Mouse (Mus musculus) intestine, embryonic 15.5 days (tissue): ENCODE results near the gene Ctbp1. TPM values are rescaled to one million over a fixed set of nuclear protein-coding genes. Genes with fewer than 3 reads are reported as not detected.
A peak's percentile ranks its signal among the peaks of the same experiment; 100 is the strongest.

Source experiments
- ATAC-seq: fragments of 200-750 bp; cut with Nextera tagmentation; 2 replicates; pipeline ENCODE4 v1.8.0; 2017; ENCODE audit warnings: moderate TSS enrichment, moderate library complexity
- H3K27ac ChIP-seq: fragments of 300-500 bp; sonication (generic); 2 replicates; pipeline ENCODE4 v1.5.1; 2015; ENCODE audit warnings: mild to moderate bottlenecking, inconsistent platforms
- H3K27me3 ChIP-seq: fragments of 300-500 bp; sonication (generic); replicated peaks from 2 replicates; pipeline ENCODE4 v1.6.1; 2015; ENCODE audit warnings: inconsistent platforms
- H3K36me3 ChIP-seq: fragments of 300-500 bp; sonication (generic); 2 replicates; pipeline ENCODE4 v1.6.1; 2015; ENCODE audit warnings: inconsistent platforms
- H3K4me1 ChIP-seq: fragments of 300-500 bp; sonication (generic); replicated peaks from 2 replicates; pipeline ENCODE4 v1.6.1; 2015; ENCODE audit warnings: inconsistent platforms
- H3K4me2 ChIP-seq: fragments of 300-500 bp; sonication (generic); replicated peaks from 2 replicates; pipeline ENCODE4 v1.6.1; 2015; ENCODE audit warnings: mild to moderate bottlenecking, inconsistent platforms
- H3K4me3 ChIP-seq: fragments of 300-500 bp; sonication (generic); replicated peaks from 2 replicates; pipeline ENCODE4 v1.5.1; 2015; ENCODE audit warnings: inconsistent platforms
- H3K9ac ChIP-seq: fragments of 300-500 bp; sonication (generic); 2 replicates; pipeline ENCODE4 v1.6.1; 2015; ENCODE audit warnings: inconsistent platforms
- H3K9me3 ChIP-seq: fragments of 300-500 bp; sonication (generic); 2 replicates; pipeline ENCODE4 v1.6.1; 2016; ENCODE audit warnings: inconsistent platforms
- WGBS: fragments of 180-500 bp; shearing (Covaris S2); methylation state at CpG from one replicate; pipeline ENCODE4 v1.1.7; 2015; 5-methylcytosine and 5-hydroxymethylcytosine counted together
- polyA plus RNA-seq: library from polyadenylated mRNA; unstranded; fragments of >200 nt; fragmentation: Nextera tagmentation; extraction: Ambion mirVana; gene quantifications from 2 replicates; pipeline ENCODE4 v1.2.1, GENCODE M21; 2015

Gene Ctbp1
- polyA plus RNA-seq, 1 experiment from 2014 or later, result 275 TPM

- under 1% methylated on average over 88 of the region's 97 CpGs for WGBS
- peaks cover 9% of the 10 kb centered on the region; the same call in 1 of the 2 replicates for H3K36me3 ChIP-seq
- peak overlapping the region; percentile 96 for H3K27ac ChIP-seq
- H3K4me1 ChIP-seq, result peaks cover 33% of the 10 kb centered on the region
- H3K9me3 ChIP-seq, result no peaks in the 10 kb centered on the region
- peak overlapping the region; percentile 89 for H3K9ac ChIP-seq
- peak overlapping the region; percentile 85 for H3K4me3 ChIP-seq
- H3K27me3 ChIP-seq, result no peaks in the 10 kb centered on the region
- peak; percentile 71 for ATAC-seq
- peak overlapping the region; percentile 80 for H3K4me2 ChIP-seq
Observed at GRCm38 (mm10) chr5:33274085-33274952, 475 bp downstream of the Ctbp1 start.

DNA sequence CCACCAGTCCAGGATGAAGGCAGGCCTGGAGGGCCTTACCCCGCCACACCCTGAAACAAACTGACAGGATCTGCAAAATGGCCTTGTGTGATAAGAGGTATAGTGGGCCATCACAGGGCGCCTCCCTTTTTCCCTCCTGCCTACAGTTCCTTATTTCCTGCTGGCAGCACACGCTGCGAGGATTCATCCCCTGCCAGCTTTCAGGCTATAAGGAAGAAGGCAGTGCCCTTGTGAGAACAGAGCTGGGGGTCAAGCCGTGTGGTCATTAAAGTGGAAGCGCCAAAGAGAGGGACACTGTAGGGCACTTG lies 1.1 kb downstream of the Ctbp1 start:
- no peaks in the 10 kb centered on the region for H3K27me3 ChIP-seq
- peak; percentile 42 for ATAC-seq
- peaks cover 33% of the 10 kb centered on the region for H3K4me1 ChIP-seq
- no peaks in the 10 kb centered on the region for H3K9me3 ChIP-seq
- peaks cover 15% of the 10 kb centered on the region for H3K36me3 ChIP-seq
- peak overlapping the region; percentile 89 for H3K27ac ChIP-seq
- peak overlapping the region; percentile 89 for H3K9ac ChIP-seq
- WGBS, result 8% methylated on average over 6 of the region's 6 CpGs
- peak overlapping the region; percentile 80 for H3K4me2 ChIP-seq
- peak overlapping the region; percentile 85 for H3K4me3 ChIP-seq

- Histone ChIP-seq H3K27me3 (no peaks in the 10 kb centered on the region), H3K4me3 (peak overlapping the region; percentile 85), H3K9me3 (no peaks in the 10 kb centered on the region), H3K9ac (peak overlapping the region; percentile 89), H3K4me1 (peaks cover 33% of the 10 kb centered on the region), H3K36me3 (peaks cover 21% of the 10 kb centered on the region), H3K27ac (peak overlapping the region; percentile 89), H3K4me2 (peak overlapping the region; percentile 80)
- ATAC-seq, result no peak
- WGBS, result 73% methylated on average over 7 of the region's 7 CpGs
Observed at GRCm38 (mm10) chr5:33272845-33273776, 1.7 kb downstream of the Ctbp1 start.

GRCm38 (mm10) chr5:33272146-33272545 lies 2.6 kb downstream of the Ctbp1 start:
- H3K4me1 ChIP-seq, result peaks cover 33% of the 10 kb centered on the region
- H3K9ac ChIP-seq, result no peak overlapping the region
- 80% methylated on average over 7 of the region's 7 CpGs for WGBS
- no peak overlapping the region for H3K27ac ChIP-seq
- H3K9me3 ChIP-seq, result no peaks in the 10 kb centered on the region
- H3K4me3 ChIP-seq, result no peak overlapping the region
- H3K4me2 ChIP-seq, result no peak overlapping the region
- H3K36me3 ChIP-seq, result peaks cover 31% of the 10 kb centered on the region
- ATAC-seq, result no peak
- H3K27me3 ChIP-seq, result no peaks in the 10 kb centered on the region

DNA sequence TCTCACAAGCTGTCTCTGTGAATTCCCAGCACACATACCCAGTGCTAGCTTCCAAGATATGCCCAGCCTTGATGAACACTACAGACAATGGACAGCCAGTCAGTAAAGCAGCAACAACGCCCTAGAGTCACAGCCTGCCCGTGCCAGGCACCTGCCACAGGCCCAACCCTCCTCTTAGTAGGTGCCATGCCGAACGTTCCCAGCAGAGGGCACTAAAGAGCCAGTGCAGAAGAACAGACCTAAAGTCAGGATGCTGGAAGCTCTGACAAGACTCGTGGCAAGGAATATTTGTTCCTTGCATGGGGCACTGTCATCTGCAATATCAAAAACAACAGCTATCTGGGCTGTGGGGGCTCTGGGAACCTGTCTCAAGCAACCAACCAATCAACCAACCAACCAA lies 4.2 kb downstream of the Ctbp1 start:
- H3K4me3 ChIP-seq, result no peak overlapping the region
- H3K36me3 ChIP-seq, result peaks cover 47% of the 10 kb centered on the region
- no peak for ATAC-seq
- no peak overlapping the region for H3K27ac ChIP-seq
- peaks cover 33% of the 10 kb centered on the region for H3K4me1 ChIP-seq
- H3K27me3 ChIP-seq, result no peaks in the 10 kb centered on the region
- no peak overlapping the region for H3K9ac ChIP-seq
- no peak overlapping the region for H3K4me2 ChIP-seq
- 11% methylated on average over 5 of the region's 5 CpGs for WGBS
- H3K9me3 ChIP-seq, result no peaks in the 10 kb centered on the region

DNA sequence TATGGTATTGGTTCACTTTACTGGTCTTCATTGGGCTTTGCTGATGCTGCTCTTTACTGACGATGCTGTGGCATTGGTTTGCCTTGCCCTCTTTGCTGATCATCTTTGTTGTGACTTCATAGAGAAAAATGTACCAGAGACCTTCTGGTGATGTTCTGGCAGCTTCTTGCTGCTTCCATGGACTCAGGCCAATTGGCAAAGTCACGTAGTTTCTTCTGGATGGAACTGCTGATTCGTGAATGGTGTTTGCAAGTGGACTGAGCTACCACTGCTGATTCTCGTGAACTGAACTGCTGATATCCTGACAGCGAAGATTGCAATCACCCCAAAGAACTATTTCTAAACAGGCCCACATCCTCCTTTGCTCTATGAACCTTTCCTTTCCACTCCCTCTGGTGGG lies 20.4 kb downstream of the Ctbp1 start:
- Histone ChIP-seq H3K9me3 (no peaks in the 10 kb centered on the region), H3K4me1 (no peaks in the 10 kb centered on the region), H3K4me2 (no peak overlapping the region), H3K36me3 (peaks cover 94% of the 10 kb centered on the region), H3K27ac (no peak overlapping the region), H3K4me3 (no peak overlapping the region), H3K9ac (no peak overlapping the region), H3K27me3 (no peaks in the 10 kb centered on the region)
- WGBS, result 87% methylated on average over 5 of the region's 5 CpGs
- ATAC-seq, result no peak

GRCm38 (mm10) chr5:33248186-33248585 lies 26.6 kb downstream of the Ctbp1 start:
- H3K36me3 ChIP-seq, result peaks cover 62% of the 10 kb centered on the region
- no peaks in the 10 kb centered on the region for H3K9me3 ChIP-seq
- no peak overlapping the region for H3K27ac ChIP-seq
- H3K9ac ChIP-seq, result no peak overlapping the region
- no peaks in the 10 kb centered on the region for H3K27me3 ChIP-seq
- WGBS, result 83% methylated on average over 12 of the region's 12 CpGs
- H3K4me1 ChIP-seq, result peaks cover 14% of the 10 kb centered on the region; the same call in 1 of the 2 replicates
- H3K4me3 ChIP-seq, result no peak overlapping the region
- no peak for ATAC-seq
- no peak overlapping the region for H3K4me2 ChIP-seq

DNA sequence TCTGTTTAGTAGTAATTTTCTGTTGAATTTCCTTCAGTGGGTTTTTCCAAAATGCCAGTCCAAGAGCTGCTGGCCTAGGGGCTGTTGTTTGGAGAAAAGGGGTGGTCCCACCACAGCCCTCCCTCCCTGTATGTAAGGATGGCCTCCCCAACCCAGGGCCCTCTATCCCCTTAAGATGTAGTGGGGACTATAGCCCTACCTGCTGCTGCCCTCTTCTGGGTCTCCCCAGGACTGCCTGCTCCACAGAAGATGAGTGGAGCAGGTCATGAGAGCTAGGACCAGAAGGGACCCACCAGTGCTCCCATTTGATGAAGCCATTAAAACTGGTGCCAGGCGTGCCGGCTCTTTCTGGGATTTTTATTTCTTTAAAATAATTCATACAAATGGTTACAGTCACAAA lies 27.4 kb downstream of the Ctbp1 start:
- Histone ChIP-seq H3K36me3 (peaks cover 56% of the 10 kb centered on the region), H3K4me3 (no peak overlapping the region), H3K27me3 (no peaks in the 10 kb centered on the region), H3K9me3 (no peaks in the 10 kb centered on the region), H3K27ac (no peak overlapping the region), H3K9ac (no peak overlapping the region), H3K4me1 (peaks cover 14% of the 10 kb centered on the region; the same call in 1 of the 2 replicates), H3K4me2 (no peak overlapping the region)
- ATAC-seq, result peak; percentile 42; the same call in 1 of the 2 replicates
- 94% methylated on average over 2 of the region's 2 CpGs for WGBS

DNA sequence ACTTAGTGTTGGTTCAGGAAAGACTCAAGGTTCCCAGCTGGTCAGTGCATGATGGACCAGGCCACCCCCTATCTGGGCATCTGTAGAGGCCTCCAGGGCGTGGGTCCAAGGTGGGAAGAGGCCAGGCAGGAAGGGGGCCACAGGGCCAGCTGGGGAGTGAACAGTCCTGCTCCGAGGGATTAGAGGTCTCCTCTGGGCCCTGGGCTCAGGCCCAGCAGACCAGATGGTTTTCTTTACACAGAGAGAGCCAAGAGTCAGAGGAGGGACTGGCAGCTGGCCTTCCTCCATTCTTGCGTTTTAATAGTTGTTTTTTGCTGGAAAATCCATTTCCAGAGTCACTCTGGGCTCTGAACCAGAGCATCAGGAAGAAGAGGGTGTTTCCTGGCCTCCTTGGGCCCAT lies 29.1 kb downstream of the Ctbp1 start:
- no peaks in the 10 kb centered on the region for H3K9me3 ChIP-seq
- peaks cover 40% of the 10 kb centered on the region for H3K36me3 ChIP-seq
- no peak overlapping the region for H3K4me2 ChIP-seq
- peak overlapping the region; percentile 73 for H3K27ac ChIP-seq
- no peak overlapping the region for H3K4me3 ChIP-seq
- WGBS, result 53% methylated on average over 3 of the region's 3 CpGs
- peak; percentile 75 for ATAC-seq
- H3K9ac ChIP-seq, result no peak overlapping the region
- no peaks in the 10 kb centered on the region for H3K27me3 ChIP-seq
- peaks cover 14% of the 10 kb centered on the region; the same call in 1 of the 2 replicates for H3K4me1 ChIP-seq

DNA sequence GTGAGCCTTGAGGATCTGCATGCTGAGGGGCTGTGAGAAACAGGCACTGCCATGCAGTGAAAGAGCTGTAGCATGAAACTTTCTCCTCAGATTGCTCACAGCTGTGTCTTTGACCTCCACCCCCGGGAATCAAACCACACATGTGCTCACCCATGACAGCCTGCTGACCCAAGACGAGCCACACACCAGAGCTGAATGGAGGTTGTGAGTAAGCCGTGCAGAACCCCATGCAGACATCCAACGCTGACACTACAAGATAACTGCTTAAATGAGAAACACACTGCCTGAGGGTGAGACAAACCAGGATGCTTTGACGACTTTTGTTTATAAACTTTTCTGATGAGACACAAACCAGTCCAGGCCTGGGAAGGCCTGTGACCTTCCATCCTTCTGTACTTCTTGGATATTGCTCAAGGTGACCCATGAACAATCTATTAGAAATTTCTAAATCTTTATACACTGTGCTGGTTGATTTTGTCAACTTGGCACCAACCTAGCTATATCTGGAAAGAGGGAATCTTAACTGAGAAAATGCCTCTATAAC lies 30.3 kb downstream of the Ctbp1 start:
- Histone ChIP-seq H3K4me2 (no peak overlapping the region), H3K36me3 (peaks cover 28% of the 10 kb centered on the region), H3K27me3 (no peaks in the 10 kb centered on the region), H3K9ac (no peak overlapping the region), H3K4me3 (no peak overlapping the region), H3K9me3 (no peaks in the 10 kb centered on the region), H3K4me1 (peaks cover 19% of the 10 kb centered on the region), H3K27ac (peak overlapping the region; percentile 27; the same call in 1 of the 2 replicates)
- 47% methylated on average over 5 of the region's 5 CpGs for WGBS
- ATAC-seq, result no peak

DNA sequence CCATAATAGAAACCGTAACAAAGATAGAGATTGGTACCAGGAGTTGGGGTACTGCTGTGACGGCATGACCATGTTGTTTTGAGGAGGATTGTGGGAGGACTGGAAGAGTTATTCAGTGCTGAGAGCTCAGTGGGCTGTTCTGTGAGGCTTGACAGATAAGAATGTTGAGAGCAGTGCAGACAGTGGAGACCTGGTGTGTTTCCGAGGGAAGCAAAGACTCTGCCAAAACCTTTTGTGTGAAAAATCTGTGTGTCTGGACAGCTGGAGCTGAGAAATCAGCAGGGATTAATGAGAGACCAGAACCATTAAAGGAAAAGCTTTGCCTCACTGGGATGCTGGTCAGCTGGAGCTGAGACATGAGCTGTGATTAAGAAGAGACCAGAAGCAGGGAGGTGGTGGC lies 34.9 kb downstream of the Ctbp1 start:
- peaks cover 15% of the 10 kb centered on the region for H3K4me1 ChIP-seq
- no peak overlapping the region for H3K9ac ChIP-seq
- H3K27me3 ChIP-seq, result no peaks in the 10 kb centered on the region
- no peaks in the 10 kb centered on the region for H3K36me3 ChIP-seq
- 40% methylated on average over 3 of the region's 3 CpGs for WGBS
- 0 out of 2 replicates have a peak, but pooled peaks have one; percentile 49 for ATAC-seq
- H3K27ac ChIP-seq, result peak overlapping the region; percentile 56; the same call in 1 of the 2 replicates
- no peak overlapping the region for H3K4me2 ChIP-seq
- H3K4me3 ChIP-seq, result no peak overlapping the region
- no peaks in the 10 kb centered on the region for H3K9me3 ChIP-seq

- Histone ChIP-seq H3K27ac (peak overlapping the region; percentile 56), H3K27me3 (no peaks in the 10 kb centered on the region), H3K4me3 (no peak overlapping the region), H3K9me3 (no peaks in the 10 kb centered on the region), H3K4me2 (no peak overlapping the region), H3K36me3 (no peaks in the 10 kb centered on the region), H3K9ac (no peak overlapping the region), H3K4me1 (peaks cover 23% of the 10 kb centered on the region)
- ATAC-seq, result no peak
- WGBS, result 69% methylated on average over 3 of the region's 3 CpGs
Observed at GRCm38 (mm10) chr5:33239111-33239714, 35.6 kb downstream of the Ctbp1 start.
